Mouse (Mus musculus): ENCODE results near the gene Ryr2. TPM values are rescaled to one million over a fixed set of nuclear protein-coding genes. Genes with fewer than 3 reads are reported as not detected.

The Ryr2 gene
- polyA plus RNA-seq, 1 experiment: 12.7 TPM

GRCm38 (mm10) chr13:12063561-12063960, 43.2 kb downstream of the Ryr2 start:
- DNase-seq (ENCODE audit: low read depth): no peak
- no peak for TF ChIP-seq POLR2A (IDR thresholded peaks at IDR 0.05; ENCODE audit: borderline replicate concordance, extremely low read depth, insufficient read depth, insufficient read length, poor library complexity, severe bottlenecking)
- TF ChIP-seq CTCF (IDR thresholded peaks at IDR 0.05; ENCODE audit: borderline replicate concordance, extremely low read depth, insufficient read depth, insufficient read length): no peak

- no peak for TF ChIP-seq CTCF (IDR thresholded peaks at IDR 0.05; ENCODE audit: borderline replicate concordance, extremely low read depth, insufficient read depth, insufficient read length)
- no peak for TF ChIP-seq POLR2A (IDR thresholded peaks at IDR 0.05; ENCODE audit: borderline replicate concordance, extremely low read depth, insufficient read depth, insufficient read length, poor library complexity, severe bottlenecking)
- DNase-seq (ENCODE audit: low read depth): no peak
Measured at GRCm38 (mm10) chr13:12057357-12057771, 49.4 kb downstream of the Ryr2 start.

- DNase-seq (ENCODE audit: low read depth): no peak
- no peak for TF ChIP-seq POLR2A (IDR thresholded peaks at IDR 0.05; ENCODE audit: borderline replicate concordance, extremely low read depth, insufficient read depth, insufficient read length, poor library complexity, severe bottlenecking)
- no peak for TF ChIP-seq CTCF (IDR thresholded peaks at IDR 0.05; ENCODE audit: borderline replicate concordance, extremely low read depth, insufficient read depth, insufficient read length)
Measured at GRCm38 (mm10) chr13:12055913-12056312, 50.8 kb downstream of the Ryr2 start.

GRCm38 (mm10) chr13:12053910-12054309, 52.8 kb downstream of the Ryr2 start:
- no peak for TF ChIP-seq CTCF (IDR thresholded peaks at IDR 0.05; ENCODE audit: borderline replicate concordance, extremely low read depth, insufficient read depth, insufficient read length)
- TF ChIP-seq POLR2A (IDR thresholded peaks at IDR 0.05; ENCODE audit: borderline replicate concordance, extremely low read depth, insufficient read depth, insufficient read length, poor library complexity, severe bottlenecking): no peak
- DNase-seq (ENCODE audit: low read depth): no peak

GRCm38 (mm10) chr13:12050809-12051208, 55.9 kb downstream of the Ryr2 start:
- DNase-seq (ENCODE audit: low read depth): no peak
- TF ChIP-seq CTCF (IDR thresholded peaks at IDR 0.05; ENCODE audit: borderline replicate concordance, extremely low read depth, insufficient read depth, insufficient read length) (no peak), POLR2A (IDR thresholded peaks at IDR 0.05; ENCODE audit: borderline replicate concordance, extremely low read depth, insufficient read depth, insufficient read length, poor library complexity, severe bottlenecking) (no peak)

- TF ChIP-seq CTCF (IDR thresholded peaks at IDR 0.05; ENCODE audit: borderline replicate concordance, extremely low read depth, insufficient read depth, insufficient read length) (no peak), POLR2A (IDR thresholded peaks at IDR 0.05; ENCODE audit: borderline replicate concordance, extremely low read depth, insufficient read depth, insufficient read length, poor library complexity, severe bottlenecking) (no peak)
- no peak for DNase-seq (ENCODE audit: low read depth)
Measured at GRCm38 (mm10) chr13:12047059-12047458, 59.7 kb downstream of the Ryr2 start.

GRCm38 (mm10) chr13:12044751-12045150, 62.0 kb downstream of the Ryr2 start:
- TF ChIP-seq CTCF (IDR thresholded peaks at IDR 0.05; ENCODE audit: borderline replicate concordance, extremely low read depth, insufficient read depth, insufficient read length) (no peak), POLR2A (IDR thresholded peaks at IDR 0.05; ENCODE audit: borderline replicate concordance, extremely low read depth, insufficient read depth, insufficient read length, poor library complexity, severe bottlenecking) (no peak)

GRCm38 (mm10) chr13:12042891-12043491, 63.8 kb downstream of the Ryr2 start:
- DNase-seq (ENCODE audit: low read depth): no peak
- TF ChIP-seq CTCF (IDR thresholded peaks at IDR 0.05; ENCODE audit: borderline replicate concordance, extremely low read depth, insufficient read depth, insufficient read length) (no peak), POLR2A (IDR thresholded peaks at IDR 0.05; ENCODE audit: borderline replicate concordance, extremely low read depth, insufficient read depth, insufficient read length, poor library complexity, severe bottlenecking) (no peak)

More at GRCm38 (mm10) chr13:12044751-12045150, 62.0 kb downstream of the Ryr2 start:
- no peak for DNase-seq (ENCODE audit: low read depth)

- TF ChIP-seq POLR2A (IDR thresholded peaks at IDR 0.05; ENCODE audit: borderline replicate concordance, extremely low read depth, insufficient read depth, insufficient read length, poor library complexity, severe bottlenecking) (no peak), CTCF (IDR thresholded peaks at IDR 0.05; ENCODE audit: borderline replicate concordance, extremely low read depth, insufficient read depth, insufficient read length) (no peak)
- no peak for DNase-seq (ENCODE audit: low read depth)
Measured at GRCm38 (mm10) chr13:12039967-12040366, 66.8 kb downstream of the Ryr2 start.

- no peak for DNase-seq (ENCODE audit: low read depth)
- no peak for TF ChIP-seq CTCF (IDR thresholded peaks at IDR 0.05; ENCODE audit: borderline replicate concordance, extremely low read depth, insufficient read depth, insufficient read length)
- TF ChIP-seq POLR2A (IDR thresholded peaks at IDR 0.05; ENCODE audit: borderline replicate concordance, extremely low read depth, insufficient read depth, insufficient read length, poor library complexity, severe bottlenecking): no peak
Measured at GRCm38 (mm10) chr13:12038676-12039075, 68.1 kb downstream of the Ryr2 start.

- no peak for DNase-seq (ENCODE audit: low read depth)
- TF ChIP-seq POLR2A (IDR thresholded peaks at IDR 0.05; ENCODE audit: borderline replicate concordance, extremely low read depth, insufficient read depth, insufficient read length, poor library complexity, severe bottlenecking): no peak
- no peak for TF ChIP-seq CTCF (IDR thresholded peaks at IDR 0.05; ENCODE audit: borderline replicate concordance, extremely low read depth, insufficient read depth, insufficient read length)
Measured at GRCm38 (mm10) chr13:12037241-12037640, 69.5 kb downstream of the Ryr2 start.

GRCm38 (mm10) chr13:12036834-12037233, 69.9 kb downstream of the Ryr2 start:
- TF ChIP-seq POLR2A (IDR thresholded peaks at IDR 0.05; ENCODE audit: borderline replicate concordance, extremely low read depth, insufficient read depth, insufficient read length, poor library complexity, severe bottlenecking) (no peak), CTCF (IDR thresholded peaks at IDR 0.05; ENCODE audit: borderline replicate concordance, extremely low read depth, insufficient read depth, insufficient read length) (no peak)
- no peak for DNase-seq (ENCODE audit: low read depth)
